Mouse (Mus musculus): ENCODE data around the gene Arhgap15.

Arhgap15 gene

GRCm38 (mm10) chr2:44121162-44121561 is 372.5 kb downstream of the Arhgap15 start:
- DNase-seq, result no peak

GRCm38 (mm10) chr2:44123246-44123645 is 374.6 kb downstream of the Arhgap15 start:
- no peak for DNase-seq

GRCm38 (mm10) chr2:44124093-44124492 is 375.5 kb downstream of the Arhgap15 start:
- DNase-seq, result no peak

- DNase-seq, result no peak
Observed at GRCm38 (mm10) chr2:44124683-44125082, 376.1 kb downstream of the Arhgap15 start.

- DNase-seq, result no peak
Observed at GRCm38 (mm10) chr2:44126044-44126695, 377.5 kb downstream of the Arhgap15 start.

GRCm38 (mm10) chr2:44129533-44129932 is 380.9 kb downstream of the Arhgap15 start:
- DNase-seq, result no peak

- no peak for DNase-seq
Observed at GRCm38 (mm10) chr2:44131271-44131670, 382.6 kb downstream of the Arhgap15 start.

GRCm38 (mm10) chr2:44134796-44135195 is 386.2 kb downstream of the Arhgap15 start:
- DNase-seq, result no peak

GRCm38 (mm10) chr2:44140455-44140854 is 391.8 kb downstream of the Arhgap15 start:
- DNase-seq, result no peak

GRCm38 (mm10) chr2:44142152-44142551 is 393.5 kb downstream of the Arhgap15 start:
- no peak for DNase-seq

GRCm38 (mm10) chr2:44142611-44143010 is 394.0 kb downstream of the Arhgap15 start:
- no peak for DNase-seq

GRCm38 (mm10) chr2:44146124-44146981 is 397.7 kb downstream of the Arhgap15 start:
- DNase-seq, result peak; percentile 45

- DNase-seq, result no peak
Observed at GRCm38 (mm10) chr2:44147486-44147885, 398.9 kb downstream of the Arhgap15 start.

- DNase-seq, result no peak
Observed at GRCm38 (mm10) chr2:44147971-44148370, 399.3 kb downstream of the Arhgap15 start.

- DNase-seq, result no peak
Observed at GRCm38 (mm10) chr2:44148550-44149100, 400.0 kb downstream of the Arhgap15 start.

GRCm38 (mm10) chr2:44152301-44152700 is 403.7 kb downstream of the Arhgap15 start:
- no peak for DNase-seq

GRCm38 (mm10) chr2:44160358-44160757 is 411.7 kb downstream of the Arhgap15 start:
- no peak for DNase-seq

GRCm38 (mm10) chr2:44165789-44166188 is 417.2 kb downstream of the Arhgap15 start:
- peak; percentile 29 for DNase-seq

- no peak for DNase-seq
Observed at GRCm38 (mm10) chr2:44166716-44167115, 418.1 kb downstream of the Arhgap15 start.

GRCm38 (mm10) chr2:44184476-44184875 is 435.9 kb downstream of the Arhgap15 start:
- DNase-seq, result no peak

- no peak for DNase-seq
Observed at GRCm38 (mm10) chr2:44190749-44191148, 442.1 kb downstream of the Arhgap15 start.

GRCm38 (mm10) chr2:44192058-44192457 is 443.4 kb downstream of the Arhgap15 start:
- peak; percentile 24 for DNase-seq

GRCm38 (mm10) chr2:44215506-44215905 is 466.9 kb downstream of the Arhgap15 start:
- DNase-seq, result no peak

- DNase-seq, result no peak
Observed at GRCm38 (mm10) chr2:44217811-44218210, 469.2 kb downstream of the Arhgap15 start.

Measured in lung, postnatal 36 days (tissue).